Mouse (Mus musculus) lung, embryonic 14.5 days (tissue): ENCODE measurements at regions not wholly inside any gene's neighbourhood (a gene's known extent, or its start where the extent isn't known, plus 50 kb on each side); places are given as distances from the start of the nearest gene placed in this dataset.

Experiments
- ATAC-seq: fragments of 200-750 bp; cut with Nextera tagmentation; 2 replicates; pipeline ENCODE4 v1.8.0; 2017; ENCODE audit warnings: mild to moderate bottlenecking, moderate TSS enrichment, moderate library complexity; ENCODE audit not compliant: insufficient read depth
- DNase-seq: peaks from one replicate; pipeline ENCODE4 v3.0.0-alpha.2; 2015
- H3K27ac ChIP-seq: fragments of 300-500 bp; sonication (generic); 2 replicates; pipeline ENCODE4 v1.5.1; 2014; ENCODE audit warnings: low read depth, mild to moderate bottlenecking, moderate library complexity
- H3K27me3 ChIP-seq: fragments of 300-500 bp; sonication (generic); 2 replicates; pipeline ENCODE4 v1.6.1; 2014; ENCODE audit warnings: low read length, control low read depth; ENCODE audit not compliant: insufficient read depth
- H3K36me3 ChIP-seq: fragments of 300-500 bp; sonication (generic); 2 replicates; pipeline ENCODE4 v1.6.1; 2014; ENCODE audit warnings: control low read depth; ENCODE audit not compliant: insufficient read depth
- H3K4me1 ChIP-seq: fragments of 300-500 bp; sonication (generic); 2 replicates; pipeline ENCODE4 v1.6.1; 2014; ENCODE audit warnings: antibody characterized with exemption, control low read depth; ENCODE audit not compliant: insufficient read depth
- H3K4me2 ChIP-seq: fragments of 300-500 bp; sonication (generic); 2 replicates; pipeline ENCODE4 v1.6.1; 2014; ENCODE audit warnings: mild to moderate bottlenecking
- H3K4me3 ChIP-seq: fragments of 300-500 bp; sonication (generic); 2 replicates; pipeline ENCODE4 v1.5.1; 2014; ENCODE audit warnings: low read depth, low read length
- H3K9ac ChIP-seq: fragments of 300-500 bp; sonication (generic); 2 replicates; pipeline ENCODE4 v1.6.1; 2014
- H3K9me3 ChIP-seq: fragments of 300-500 bp; sonication (generic); 2 replicates; pipeline ENCODE4 v1.6.1; 2016; ENCODE audit warnings: low read depth, low read length, control low read depth
- CTCF ChIP-seq: IDR thresholded peaks from 2 replicates; pipeline ENCODE4 v1.5.1; 2016; ENCODE audit warnings: antibody characterized with exemption, low read depth
- WGBS: fragments of 180-500 bp; shearing (Covaris S2); extraction: QIAGEN DNeasy Blood & Tissue Kit; methylation state at CpG from one replicate; pipeline ENCODE4 v1.1.7; 2014; 5-methylcytosine and 5-hydroxymethylcytosine counted together

GRCm38 (mm10) chr7:136809576-136809975 lies 84.8 kb upstream of the Mgmt start:
- ATAC-seq (no peak), DNase-seq (no peak)
- H3K9ac ChIP-seq, result no peak overlapping the region
- TF ChIP-seq CTCF, result no peak
- WGBS, result 49% methylated on average over 8 of the region's 8 CpGs
- H3K9me3 ChIP-seq, result no peaks in the 10 kb centered on the region
- H3K4me2 ChIP-seq, result no peak overlapping the region
- no peaks in the 10 kb centered on the region for H3K27me3 ChIP-seq
- H3K4me1 ChIP-seq, result no peaks in the 10 kb centered on the region
- no peaks in the 10 kb centered on the region for H3K36me3 ChIP-seq
- H3K27ac ChIP-seq, result no peak overlapping the region
- no peak overlapping the region for H3K4me3 ChIP-seq

- no peaks in the 10 kb centered on the region for H3K4me1 ChIP-seq
- H3K4me2 ChIP-seq, result no peak overlapping the region
- no peak overlapping the region for H3K4me3 ChIP-seq
- H3K27me3 ChIP-seq, result no peaks in the 10 kb centered on the region
- DNase-seq, result no peak
- no peak overlapping the region for H3K9ac ChIP-seq
- H3K36me3 ChIP-seq, result no peaks in the 10 kb centered on the region
- ATAC-seq, result no peak
- no peak for TF ChIP-seq CTCF
- H3K9me3 ChIP-seq, result no peaks in the 10 kb centered on the region
- H3K27ac ChIP-seq, result no peak overlapping the region
- WGBS, result 78% methylated on average over 9 of the region's 9 CpGs
These were observed 80.6 kb upstream of the Mgmt start for GRCm38 (mm10) chr7:136813691-136814325.

- Histone ChIP-seq H3K9ac (no peak overlapping the region), H3K36me3 (no peaks in the 10 kb centered on the region), H3K4me3 (no peak overlapping the region), H3K27ac (no peak overlapping the region), H3K27me3 (no peaks in the 10 kb centered on the region), H3K4me1 (no peaks in the 10 kb centered on the region), H3K4me2 (no peak overlapping the region), H3K9me3 (no peaks in the 10 kb centered on the region)
- TF ChIP-seq CTCF, result no peak
- ATAC-seq (no peak), DNase-seq (no peak)
- WGBS, result 67% methylated on average over 6 of the region's 6 CpGs
These were observed 79.7 kb upstream of the Mgmt start for GRCm38 (mm10) chr7:136814751-136815150.

GRCm38 (mm10) chr7:136820291-136820690 lies 74.1 kb upstream of the Mgmt start:
- DNase-seq, result no peak
- Histone ChIP-seq H3K4me1 (no peaks in the 10 kb centered on the region), H3K27me3 (peaks cover 13% of the 10 kb centered on the region; the same call in 1 of the 2 replicates), H3K9ac (no peak overlapping the region), H3K27ac (no peak overlapping the region), H3K4me2 (no peak overlapping the region), H3K4me3 (no peak overlapping the region), H3K36me3 (no peaks in the 10 kb centered on the region), H3K9me3 (no peaks in the 10 kb centered on the region)
- WGBS, result 49% methylated on average over 4 of the region's 4 CpGs
- no peak for ATAC-seq
- no peak for TF ChIP-seq CTCF

GRCm38 (mm10) chr7:136825647-136826046 lies 68.8 kb upstream of the Mgmt start:
- Histone ChIP-seq H3K4me2 (peak overlapping the region; percentile 41), H3K36me3 (no peaks in the 10 kb centered on the region), H3K4me3 (no peak overlapping the region), H3K9me3 (no peaks in the 10 kb centered on the region), H3K27me3 (peaks cover 18% of the 10 kb centered on the region; the same call in 1 of the 2 replicates), H3K9ac (no peak overlapping the region), H3K27ac (no peak overlapping the region), H3K4me1 (0 out of 2 replicates have a peak, but pooled peaks cover 6% of the 10 kb centered on the region)
- 19% methylated on average over 16 of the region's 16 CpGs for WGBS
- no peak for TF ChIP-seq CTCF
- no peak for ATAC-seq
- peak; percentile 14 for DNase-seq

- WGBS, result 47% methylated on average over 1 of the region's 1 CpGs
- H3K27ac ChIP-seq, result no peak overlapping the region
- no peak overlapping the region for H3K9ac ChIP-seq
- H3K9me3 ChIP-seq, result no peaks in the 10 kb centered on the region
- TF ChIP-seq CTCF, result no peak
- ATAC-seq, result peak; percentile 87; the same call in 1 of the 2 replicates
- no peaks in the 10 kb centered on the region for H3K36me3 ChIP-seq
- H3K4me2 ChIP-seq, result no peak overlapping the region
- 0 out of 2 replicates have a peak, but pooled peaks cover 6% of the 10 kb centered on the region for H3K4me1 ChIP-seq
- H3K4me3 ChIP-seq, result no peak overlapping the region
- H3K27me3 ChIP-seq, result 0 out of 2 replicates have a peak, but pooled peaks cover 9% of the 10 kb centered on the region
- peak; percentile 69 for DNase-seq
These were observed 64.6 kb upstream of the Mgmt start for GRCm38 (mm10) chr7:136829621-136830313.

GRCm38 (mm10) chr7:136832419-136832818 lies 62.0 kb upstream of the Mgmt start:
- DNase-seq (no peak), ATAC-seq (no peak)
- Histone ChIP-seq H3K4me1 (0 out of 2 replicates have a peak, but pooled peaks cover 6% of the 10 kb centered on the region), H3K27ac (no peak overlapping the region), H3K4me2 (no peak overlapping the region), H3K27me3 (no peaks in the 10 kb centered on the region), H3K9me3 (no peaks in the 10 kb centered on the region), H3K4me3 (no peak overlapping the region), H3K36me3 (no peaks in the 10 kb centered on the region), H3K9ac (no peak overlapping the region)
- no peak for TF ChIP-seq CTCF
- 61% methylated on average over 7 of the region's 7 CpGs for WGBS
